Mouse (Mus musculus) stomach, embryonic 16.5 days (tissue): ENCODE data around the gene Macc1. TPM values are rescaled to one million over a fixed set of nuclear protein-coding genes. Genes with fewer than 3 reads are reported as not detected.

ENCODE experiments used
- ATAC-seq: fragments of 200-750 bp; cut with Nextera tagmentation; 2 replicates; pipeline ENCODE4 v1.8.0; 2017; ENCODE audit warnings: moderate number of reproducible peaks, moderate TSS enrichment; ENCODE audit not compliant: insufficient read depth, low FRiP score
- H3K27ac ChIP-seq: fragments of 300-500 bp; sonication (generic); 2 replicates; pipeline ENCODE4 v1.5.1; 2014; ENCODE audit warnings: low read length
- H3K27me3 ChIP-seq: fragments of 300-500 bp; sonication (generic); 2 replicates; pipeline ENCODE4 v1.6.1; 2014; ENCODE audit warnings: low read length, control low read depth, mixed read lengths; ENCODE audit not compliant: control insufficient read depth, insufficient read depth
- H3K36me3 ChIP-seq: fragments of 300-500 bp; sonication (generic); 2 replicates; pipeline ENCODE4 v1.6.1; 2014; ENCODE audit warnings: low read length; ENCODE audit not compliant: control insufficient read depth, insufficient read depth
- H3K4me1 ChIP-seq: fragments of 300-500 bp; sonication (generic); 2 replicates; pipeline ENCODE4 v1.6.1; 2014; ENCODE audit warnings: low read length, control low read depth, mixed read lengths; ENCODE audit not compliant: control insufficient read depth, insufficient read depth
- H3K4me2 ChIP-seq: fragments of 300-500 bp; sonication (generic); 2 replicates; pipeline ENCODE4 v1.6.1; 2014; ENCODE audit warnings: low read depth, low read length, mixed read lengths
- H3K4me3 ChIP-seq: fragments of 300-500 bp; sonication (generic); replicated peaks from 2 replicates; pipeline ENCODE4 v1.5.1; 2014; ENCODE audit warnings: mild to moderate bottlenecking, low read length
- H3K9ac ChIP-seq: fragments of 300-500 bp; sonication (generic); 2 replicates; pipeline ENCODE4 v1.6.1; 2014; ENCODE audit warnings: low read length
- H3K9me3 ChIP-seq: fragments of 300-500 bp; sonication (generic); replicated peaks from 2 replicates; pipeline ENCODE4 v1.6.1; 2016; ENCODE audit warnings: low read length, control low read depth; ENCODE audit not compliant: control insufficient read depth
- WGBS: fragments of 180-500 bp; shearing (Covaris S2); extraction: QIAGEN DNeasy Blood & Tissue Kit; methylation state at CpG from one replicate; pipeline ENCODE4 v1.1.7; 2014; 5-methylcytosine and 5-hydroxymethylcytosine counted together
- polyA plus RNA-seq: library from polyadenylated mRNA; unstranded; fragments of >200 nt; fragmentation: Nextera tagmentation; extraction: Ambion mirVana; gene quantifications from 2 replicates; pipeline ENCODE4 v1.2.1, GENCODE M21; 2015

The Macc1 gene
- polyA plus RNA-seq, 1 experiment from 2014 or later: 7.2 TPM

DNA sequence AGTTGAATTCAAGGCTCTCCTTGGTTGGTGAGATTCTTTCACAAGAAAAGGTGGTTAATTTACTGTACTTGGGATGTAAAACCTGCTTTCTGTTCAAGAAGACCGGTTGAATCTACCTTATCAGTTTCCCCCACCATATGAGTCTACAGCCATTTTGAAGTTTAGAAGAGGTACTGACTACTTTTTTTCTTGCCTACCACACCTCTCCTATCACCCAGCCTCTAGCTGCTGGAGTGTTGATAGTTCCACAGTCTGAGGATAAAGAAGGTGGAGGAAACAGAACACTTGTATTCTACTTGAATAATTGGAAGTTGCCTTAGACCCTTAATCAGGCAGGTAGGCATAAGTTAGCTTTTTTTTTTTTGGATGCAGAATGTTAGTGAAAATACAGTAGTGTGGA, 88.2 kb downstream of the Macc1 start:
- Histone ChIP-seq H3K9ac (no peak overlapping the region), H3K4me2 (no peak overlapping the region), H3K9me3 (no peaks in the 10 kb centered on the region), H3K27ac (no peak overlapping the region), H3K4me1 (peaks cover 8% of the 10 kb centered on the region), H3K27me3 (no peaks in the 10 kb centered on the region), H3K4me3 (no peak overlapping the region), H3K36me3 (no peaks in the 10 kb centered on the region)
- ATAC-seq: no peak
- WGBS: 92% methylated on average over 1 of the region's 1 CpGs

DNA sequence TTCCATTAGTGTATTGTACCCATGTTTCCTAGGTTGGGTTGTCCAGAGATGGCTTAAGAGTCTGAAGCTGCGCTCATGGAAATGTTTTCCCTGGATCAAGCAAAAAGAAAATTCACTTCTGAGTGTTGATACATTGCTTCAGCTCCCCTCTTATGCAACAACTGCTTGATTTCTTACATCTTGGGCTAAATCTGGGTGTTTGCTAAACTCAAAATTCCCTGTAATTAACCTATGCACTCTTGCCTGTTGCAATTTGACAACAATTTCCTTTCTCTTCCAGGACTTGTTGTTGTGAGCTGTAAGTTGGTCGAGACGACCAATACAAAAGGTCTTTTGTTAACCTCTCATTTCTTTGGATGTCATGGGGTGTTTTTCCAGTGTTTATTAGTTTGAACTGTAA, 88.7 kb downstream of the Macc1 start:
- Histone ChIP-seq H3K9ac (no peak overlapping the region), H3K4me3 (no peak overlapping the region), H3K9me3 (no peaks in the 10 kb centered on the region), H3K4me2 (no peak overlapping the region), H3K4me1 (peaks cover 8% of the 10 kb centered on the region), H3K27me3 (no peaks in the 10 kb centered on the region), H3K27ac (no peak overlapping the region), H3K36me3 (no peaks in the 10 kb centered on the region)
- WGBS: 52% methylated on average over 3 of the region's 3 CpGs
- no peak for ATAC-seq

DNA sequence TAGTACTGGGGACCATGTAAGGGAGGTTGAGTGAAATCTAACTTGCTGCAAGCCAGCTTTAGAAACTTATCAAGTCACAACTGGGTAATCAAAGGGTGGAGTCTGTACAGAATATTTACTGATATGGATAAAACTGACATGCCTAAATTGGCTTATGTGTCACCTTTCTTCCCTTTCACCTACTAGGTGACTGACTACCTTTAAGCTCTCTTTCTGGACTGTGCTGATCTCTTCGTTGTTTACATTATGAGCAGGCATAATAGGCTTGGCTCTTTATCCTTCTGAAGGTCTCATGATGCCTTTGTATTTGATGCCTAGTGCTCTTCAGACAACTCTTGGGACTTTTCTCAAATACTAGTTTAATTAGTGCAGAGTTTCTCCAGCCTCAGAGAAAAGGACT, 90.7 kb downstream of the Macc1 start:
- 64% methylated on average over 1 of the region's 1 CpGs for WGBS

DNA sequence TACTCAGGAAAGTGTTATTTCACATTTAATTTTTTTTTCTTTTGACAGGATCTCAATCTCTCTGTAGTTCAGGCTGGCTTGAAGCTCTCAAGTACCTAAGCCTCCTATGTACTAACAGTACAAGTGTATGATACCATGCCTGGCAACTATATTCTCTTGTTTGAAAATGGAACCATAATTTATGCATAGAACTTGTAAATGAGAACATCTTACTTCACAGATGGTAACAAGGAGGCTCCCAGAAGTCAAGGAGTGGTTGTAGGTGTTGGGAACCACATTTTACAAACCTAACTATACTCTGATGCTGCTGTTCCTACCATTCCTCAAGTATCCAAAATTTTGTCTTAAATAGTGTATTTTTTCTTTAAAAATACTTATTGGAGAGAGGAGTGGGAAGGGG, 96.5 kb downstream of the Macc1 start:
- Histone ChIP-seq H3K4me3 (no peak overlapping the region), H3K9me3 (no peaks in the 10 kb centered on the region), H3K36me3 (no peaks in the 10 kb centered on the region), H3K27me3 (no peaks in the 10 kb centered on the region), H3K9ac (no peak overlapping the region), H3K4me2 (no peak overlapping the region), H3K4me1 (no peaks in the 10 kb centered on the region), H3K27ac (no peak overlapping the region)
- no peak for ATAC-seq

More for the DNA sequence above, 90.7 kb downstream of the Macc1 start:
- Histone ChIP-seq H3K4me2 (no peak overlapping the region), H3K27ac (no peak overlapping the region), H3K4me3 (no peak overlapping the region), H3K9me3 (no peaks in the 10 kb centered on the region), H3K27me3 (no peaks in the 10 kb centered on the region), H3K36me3 (no peaks in the 10 kb centered on the region), H3K4me1 (peaks cover 8% of the 10 kb centered on the region), H3K9ac (no peak overlapping the region)
- ATAC-seq: peak; percentile 47; the same call in 1 of the 2 replicates

DNA sequence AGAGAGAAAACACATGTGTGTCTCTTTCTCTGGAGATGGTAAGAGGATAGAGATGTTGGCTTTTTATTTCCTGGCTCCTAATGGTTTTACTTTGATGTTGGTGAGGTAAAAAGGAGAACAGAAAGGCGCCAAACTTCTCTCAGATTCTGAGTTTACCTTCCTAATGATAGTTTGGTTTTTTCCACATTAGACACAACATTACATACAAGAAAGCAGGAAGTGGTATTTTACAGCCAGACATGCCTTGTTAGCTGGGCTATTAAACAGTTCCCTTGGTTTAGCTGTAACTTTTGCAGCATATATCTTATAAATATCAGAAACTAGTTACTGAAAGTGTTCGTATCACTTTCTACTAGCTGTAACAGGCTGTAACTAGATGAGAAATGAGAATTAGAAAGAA, 96.9 kb downstream of the Macc1 start:
- no peaks in the 10 kb centered on the region for H3K27me3 ChIP-seq

DNA sequence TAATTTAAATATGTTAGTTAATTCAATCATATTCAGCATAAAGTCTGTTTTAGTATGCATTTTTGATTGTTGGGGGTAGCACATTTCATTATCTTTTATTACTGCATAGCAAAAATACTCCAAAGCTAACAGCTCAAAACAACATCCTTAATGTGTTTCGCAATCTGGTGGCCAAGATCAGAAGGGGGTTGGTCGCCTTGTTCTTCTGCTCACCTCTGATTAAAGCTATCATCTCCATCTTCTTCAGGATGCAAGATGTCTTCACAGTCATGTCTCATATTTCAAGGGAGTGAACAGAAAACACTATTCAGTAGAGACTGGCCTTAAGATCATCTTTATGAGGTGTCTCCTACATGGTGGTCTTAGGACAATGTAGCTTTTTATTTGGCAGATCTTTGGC, 97.9 kb downstream of the Macc1 start:
- Histone ChIP-seq H3K9ac (no peak overlapping the region), H3K36me3 (no peaks in the 10 kb centered on the region), H3K27me3 (no peaks in the 10 kb centered on the region), H3K4me2 (no peak overlapping the region), H3K4me1 (no peaks in the 10 kb centered on the region), H3K27ac (no peak overlapping the region), H3K9me3 (no peaks in the 10 kb centered on the region), H3K4me3 (no peak overlapping the region)
- ATAC-seq: no peak
- 87% methylated on average over 2 of the region's 2 CpGs for WGBS

More for the DNA sequence above, 96.9 kb downstream of the Macc1 start:
- Histone ChIP-seq H3K4me2 (no peak overlapping the region), H3K4me1 (no peaks in the 10 kb centered on the region), H3K27ac (no peak overlapping the region), H3K9ac (no peak overlapping the region), H3K36me3 (no peaks in the 10 kb centered on the region), H3K4me3 (no peak overlapping the region), H3K9me3 (no peaks in the 10 kb centered on the region)
- WGBS: 68% methylated on average over 2 of the region's 2 CpGs
- no peak for ATAC-seq

DNA sequence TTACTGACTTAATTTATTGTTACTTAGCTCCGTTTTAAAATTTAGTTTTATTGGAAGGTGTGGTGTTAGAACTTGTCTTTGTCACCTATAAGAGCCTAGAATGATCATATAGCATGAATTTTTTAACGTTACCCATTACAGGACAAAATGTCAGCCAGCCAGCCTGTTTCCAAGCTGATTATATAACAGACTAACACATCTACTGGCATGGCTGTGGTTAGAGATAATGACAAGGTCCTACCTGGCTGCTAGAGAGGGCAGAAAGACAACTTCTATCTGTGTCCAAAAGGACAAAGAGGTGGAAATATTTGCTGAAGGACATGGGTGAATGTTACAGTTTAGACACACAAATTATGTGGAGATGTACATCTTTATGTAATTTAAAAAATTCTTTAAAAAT, 101.8 kb downstream of the Macc1 start:
- Histone ChIP-seq H3K36me3 (no peaks in the 10 kb centered on the region), H3K27me3 (no peaks in the 10 kb centered on the region), H3K4me2 (no peak overlapping the region), H3K4me3 (no peak overlapping the region), H3K4me1 (no peaks in the 10 kb centered on the region), H3K9ac (no peak overlapping the region), H3K9me3 (no peaks in the 10 kb centered on the region), H3K27ac (no peak overlapping the region)
- 73% methylated on average over 2 of the region's 2 CpGs for WGBS
- ATAC-seq: no peak

DNA sequence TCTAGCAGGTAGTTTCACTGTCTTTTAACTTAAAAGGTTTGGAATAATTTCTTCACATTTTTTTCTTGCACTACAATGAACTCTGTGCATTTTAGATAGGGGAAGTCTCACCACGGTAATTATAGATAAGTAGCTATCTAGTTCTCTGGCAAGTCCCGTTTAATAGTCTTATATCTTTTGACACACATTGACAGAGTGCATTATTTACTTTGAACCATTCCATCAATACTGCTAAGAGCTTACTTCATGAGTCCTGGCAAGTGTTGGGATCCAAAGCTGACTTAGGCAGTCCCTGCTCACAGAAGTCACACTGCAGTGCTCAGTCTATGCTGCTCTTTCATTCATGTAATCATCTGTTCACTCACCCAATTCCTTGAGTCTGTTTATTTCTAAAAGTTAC, 111.7 kb downstream of the Macc1 start:
- Histone ChIP-seq H3K4me1 (no peaks in the 10 kb centered on the region), H3K4me3 (no peak overlapping the region), H3K9me3 (no peaks in the 10 kb centered on the region), H3K4me2 (no peak overlapping the region), H3K9ac (no peak overlapping the region), H3K36me3 (no peaks in the 10 kb centered on the region), H3K27ac (no peak overlapping the region), H3K27me3 (no peaks in the 10 kb centered on the region)
- 57% methylated on average over 2 of the region's 2 CpGs for WGBS
- no peak for ATAC-seq

DNA sequence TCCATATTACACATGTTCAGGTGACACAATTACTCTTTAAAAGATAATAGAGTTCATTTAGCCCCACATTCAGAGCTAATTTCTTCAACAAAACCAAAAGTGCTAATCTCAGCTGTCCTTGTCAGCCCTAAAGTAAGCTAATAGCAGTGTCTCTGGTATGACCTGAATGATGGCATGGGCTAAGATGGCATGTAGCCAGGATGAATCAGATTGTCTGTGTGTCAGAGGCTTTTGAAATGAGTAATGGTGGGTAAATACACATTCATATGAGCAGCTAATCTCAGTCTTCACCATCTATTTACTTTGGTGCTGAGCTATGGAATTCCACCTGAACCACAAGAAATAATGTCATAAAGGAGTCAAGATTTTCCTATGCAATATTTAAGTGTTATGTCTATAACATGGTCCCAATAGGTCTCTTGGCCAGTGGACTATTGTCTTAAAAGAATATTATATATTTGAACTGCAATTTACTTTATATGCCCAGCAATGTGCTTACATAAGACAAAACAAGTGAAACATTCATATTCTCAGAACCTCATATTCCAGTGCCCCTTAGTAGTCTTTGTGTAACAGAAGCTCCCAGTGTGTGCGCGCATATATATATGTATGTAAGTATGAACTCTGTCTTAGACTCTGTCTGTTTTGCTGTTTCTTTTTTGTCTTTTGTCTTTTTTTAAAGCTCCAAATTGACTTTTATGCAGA, 112.3 kb downstream of the Macc1 start:
- 97% methylated on average over 2 of the region's 2 CpGs for WGBS
- Histone ChIP-seq H3K4me3 (no peak overlapping the region), H3K9ac (no peak overlapping the region), H3K27me3 (no peaks in the 10 kb centered on the region), H3K36me3 (no peaks in the 10 kb centered on the region), H3K4me2 (no peak overlapping the region), H3K27ac (no peak overlapping the region), H3K4me1 (no peaks in the 10 kb centered on the region), H3K9me3 (no peaks in the 10 kb centered on the region)
- peak; percentile 62; the same call in 1 of the 2 replicates for ATAC-seq

DNA sequence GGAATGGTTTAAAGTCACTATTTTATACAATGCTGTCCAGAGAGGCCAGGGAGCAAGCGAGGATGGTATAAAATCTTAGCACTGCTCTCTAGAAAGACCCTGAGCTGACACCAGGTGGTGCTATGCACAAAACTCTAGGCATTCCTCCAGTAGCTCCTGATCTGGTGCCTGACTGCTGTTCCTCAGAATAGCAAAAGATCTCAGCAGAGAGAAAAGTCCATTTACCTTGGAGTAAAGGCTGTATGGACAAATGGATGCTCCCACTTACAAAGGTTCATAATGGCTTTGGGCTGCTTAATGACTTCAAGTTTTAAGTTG, 112.8 kb downstream of the Macc1 start:
- no peak for ATAC-seq
- no peaks in the 10 kb centered on the region for H3K4me1 ChIP-seq
- no peak overlapping the region for H3K4me3 ChIP-seq
- H3K36me3 ChIP-seq: no peaks in the 10 kb centered on the region
- no peak overlapping the region for H3K4me2 ChIP-seq
- 72% methylated on average over 1 of the region's 1 CpGs for WGBS
- no peaks in the 10 kb centered on the region for H3K9me3 ChIP-seq
- H3K27ac ChIP-seq: no peak overlapping the region
- H3K27me3 ChIP-seq: no peaks in the 10 kb centered on the region
- H3K9ac ChIP-seq: no peak overlapping the region
